Mouse (Mus musculus): ENCODE data around the gene Wfdc13. TPM values are rescaled to one million over a fixed set of nuclear protein-coding genes. Genes with fewer than 3 reads are reported as not detected.

Wfdc13 gene
- polyA plus RNA-seq, 1 experiment = not detected

DNA sequence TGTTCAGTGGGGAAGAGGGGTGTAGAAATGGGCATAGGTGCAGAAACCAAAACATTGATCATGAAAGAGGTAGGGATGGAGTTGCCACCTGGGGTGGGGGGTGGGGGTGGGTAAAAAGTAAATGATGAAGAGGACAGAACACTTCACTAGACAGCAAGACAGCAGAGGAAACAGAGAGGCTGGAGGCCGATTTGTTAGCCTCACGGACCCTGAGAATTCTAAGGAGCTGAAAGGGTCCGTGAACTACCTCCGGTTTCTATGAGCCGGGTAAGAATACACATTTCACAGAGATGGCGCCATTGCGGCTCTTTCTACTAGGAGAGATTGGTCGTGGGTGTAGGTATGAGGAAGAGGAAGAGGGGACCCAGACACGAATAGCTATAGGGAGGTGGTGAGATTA lies 28.4 kb upstream of the Wfdc13 start, which contains the start of gene Wfdc9:
Gene Wfdc9 (minus strand): TSS at position 101 of the 400 bp plus-strand sequence.
- Histone ChIP-seq H3K27ac (ENCODE audit: control insufficient read depth, insufficient read depth, low read length) (no peak within 1 kb of the TSS), H3K36me3 (ENCODE audit: control insufficient read depth, insufficient read depth, low read length) (no peaks in the 10 kb centered on the region), H3K4me1 (replicated peaks; ENCODE audit: control insufficient read depth, insufficient read depth, low read length) (no peaks in the 10 kb centered on the region), H3K4me3 (ENCODE audit: control insufficient read depth, insufficient read depth, low read length) (no peak within 1 kb of the TSS), H3K27me3 (ENCODE audit: control insufficient read depth, insufficient read depth, low read length) (no peaks in the 10 kb centered on the region)
- no peak for DNase-seq
- TF ChIP-seq CTCF (IDR thresholded peaks at IDR 0.05; ENCODE audit: borderline replicate concordance, control insufficient read depth, extremely low read depth, insufficient read depth, low read length, poor library complexity) = no peak
- no peak for TF ChIP-seq POLR2A (IDR thresholded peaks at IDR 0.05; ENCODE audit: control insufficient read depth, extremely low read depth, insufficient read depth, low read length, poor library complexity)
- 74% methylated on average over 9 of the region's 9 CpGs for whole genome bisulfite sequencing

GRCm38 (mm10) chr2:164664851-164665250 lies 20.1 kb upstream of the Wfdc13 start:
- WGBS = 93% methylated on average over 7 of the region's 7 CpGs
- Histone ChIP-seq H3K27ac (ENCODE audit: control insufficient read depth, insufficient read depth, low read length) (no peak overlapping the region), H3K36me3 (ENCODE audit: control insufficient read depth, insufficient read depth, low read length) (no peaks in the 10 kb centered on the region), H3K4me3 (ENCODE audit: control insufficient read depth, insufficient read depth, low read length) (no peak overlapping the region), H3K4me1 (replicated peaks; ENCODE audit: control insufficient read depth, insufficient read depth, low read length) (no peaks in the 10 kb centered on the region), H3K27me3 (ENCODE audit: control insufficient read depth, insufficient read depth, low read length) (no peaks in the 10 kb centered on the region)
- DNase-seq = no peak
- TF ChIP-seq POLR2A (IDR thresholded peaks at IDR 0.05; ENCODE audit: control insufficient read depth, extremely low read depth, insufficient read depth, low read length, poor library complexity) (no peak), CTCF (IDR thresholded peaks at IDR 0.05; ENCODE audit: borderline replicate concordance, control insufficient read depth, extremely low read depth, insufficient read depth, low read length, poor library complexity) (no peak)

- no peak overlapping the region for H3K27ac ChIP-seq (ENCODE audit: control insufficient read depth, insufficient read depth, low read length)
- H3K36me3 ChIP-seq (ENCODE audit: control insufficient read depth, insufficient read depth, low read length) = no peaks in the 10 kb centered on the region
- no peak overlapping the region for H3K4me3 ChIP-seq (ENCODE audit: control insufficient read depth, insufficient read depth, low read length)
- no peaks in the 10 kb centered on the region; the same call in 1 of the 2 replicates for H3K4me1 ChIP-seq (replicated peaks; ENCODE audit: control insufficient read depth, insufficient read depth, low read length)
- TF ChIP-seq CTCF (IDR thresholded peaks at IDR 0.05; ENCODE audit: borderline replicate concordance, control insufficient read depth, extremely low read depth, insufficient read depth, low read length, poor library complexity) = no peak
- TF ChIP-seq POLR2A (IDR thresholded peaks at IDR 0.05; ENCODE audit: control insufficient read depth, extremely low read depth, insufficient read depth, low read length, poor library complexity) = no peak
- DNase-seq = no peak
- no peaks in the 10 kb centered on the region for H3K27me3 ChIP-seq (ENCODE audit: control insufficient read depth, insufficient read depth, low read length)
- WGBS = 77% methylated on average over 5 of the region's 5 CpGs
Measured at GRCm38 (mm10) chr2:164670261-164670660, 14.6 kb upstream of the Wfdc13 start.

DNA sequence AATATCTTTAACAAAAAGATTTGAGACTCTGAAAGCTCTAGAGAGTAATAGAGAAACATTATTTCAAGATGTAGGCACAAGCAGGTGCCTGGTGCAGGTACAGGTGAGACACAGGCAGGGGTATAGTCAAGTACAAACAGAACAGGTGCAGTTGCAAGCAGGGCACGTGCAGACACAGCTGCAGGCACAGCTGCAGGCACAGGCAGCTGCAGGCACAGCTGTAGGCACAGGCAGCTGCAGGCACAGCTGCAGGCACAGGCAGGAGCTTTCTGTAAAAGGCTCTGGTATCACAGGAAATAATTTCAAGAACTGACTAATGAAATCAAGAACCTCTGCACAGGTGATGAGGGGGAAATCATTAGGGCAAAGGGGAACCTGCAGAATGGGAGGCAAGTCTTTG lies 14.0 kb upstream of the Wfdc13 start:
- Histone ChIP-seq H3K36me3 (ENCODE audit: control insufficient read depth, insufficient read depth, low read length) (no peaks in the 10 kb centered on the region), H3K4me1 (replicated peaks; ENCODE audit: control insufficient read depth, insufficient read depth, low read length) (no peaks in the 10 kb centered on the region; the same call in 1 of the 2 replicates), H3K4me3 (ENCODE audit: control insufficient read depth, insufficient read depth, low read length) (no peak overlapping the region), H3K27me3 (ENCODE audit: control insufficient read depth, insufficient read depth, low read length) (no peaks in the 10 kb centered on the region), H3K27ac (ENCODE audit: control insufficient read depth, insufficient read depth, low read length) (no peak overlapping the region)
- TF ChIP-seq POLR2A (IDR thresholded peaks at IDR 0.05; ENCODE audit: control insufficient read depth, extremely low read depth, insufficient read depth, low read length, poor library complexity) (no peak), CTCF (IDR thresholded peaks at IDR 0.05; ENCODE audit: borderline replicate concordance, control insufficient read depth, extremely low read depth, insufficient read depth, low read length, poor library complexity) (no peak)
- no peak for DNase-seq
- WGBS = 30% methylated on average over 1 of the region's 1 CpGs

GRCm38 (mm10) chr2:164673987-164674386 lies 10.9 kb upstream of the Wfdc13 start, which contains the start of gene Wfdc11:
Wfdc11 (minus strand) TSS chr2:164674087.
- 63% methylated on average over 7 of the region's 7 CpGs for WGBS
- no peak for DNase-seq
- no peaks in the 10 kb centered on the region; the same call in 1 of the 2 replicates for H3K4me1 ChIP-seq (replicated peaks; ENCODE audit: control insufficient read depth, insufficient read depth, low read length)
- no peaks in the 10 kb centered on the region for H3K27me3 ChIP-seq (ENCODE audit: control insufficient read depth, insufficient read depth, low read length)
- H3K27ac ChIP-seq (ENCODE audit: control insufficient read depth, insufficient read depth, low read length) = no peak within 1 kb of the TSS
- no peak for TF ChIP-seq CTCF (IDR thresholded peaks at IDR 0.05; ENCODE audit: borderline replicate concordance, control insufficient read depth, extremely low read depth, insufficient read depth, low read length, poor library complexity)
- TF ChIP-seq POLR2A (IDR thresholded peaks at IDR 0.05; ENCODE audit: control insufficient read depth, extremely low read depth, insufficient read depth, low read length, poor library complexity) = no peak
- no peak within 1 kb of the TSS for H3K4me3 ChIP-seq (ENCODE audit: control insufficient read depth, insufficient read depth, low read length)
- no peaks in the 10 kb centered on the region for H3K36me3 ChIP-seq (ENCODE audit: control insufficient read depth, insufficient read depth, low read length)

DNA sequence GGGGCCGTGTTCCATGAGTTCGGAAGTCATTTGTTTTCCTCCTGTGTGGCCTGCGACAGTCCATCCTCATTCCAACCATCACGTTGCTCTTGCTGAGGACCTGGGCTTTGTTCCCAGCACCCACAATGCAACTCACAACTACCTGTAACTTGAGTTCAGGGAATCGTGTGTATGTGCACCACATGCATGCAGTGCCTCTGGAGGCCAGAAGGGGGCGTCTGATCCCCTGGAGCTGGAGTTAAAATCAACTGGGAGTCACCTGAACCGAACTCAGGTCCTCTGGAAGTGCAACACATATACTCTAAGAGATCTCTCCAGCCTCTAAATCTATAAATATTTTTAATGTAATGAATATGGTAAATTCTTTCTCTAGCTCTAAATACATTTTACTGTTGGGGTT lies 8.8 kb upstream of the Wfdc13 start:
- Histone ChIP-seq H3K36me3 (ENCODE audit: control insufficient read depth, insufficient read depth, low read length) (no peaks in the 10 kb centered on the region), H3K27ac (ENCODE audit: control insufficient read depth, insufficient read depth, low read length) (no peak overlapping the region), H3K27me3 (ENCODE audit: control insufficient read depth, insufficient read depth, low read length) (no peaks in the 10 kb centered on the region), H3K4me3 (ENCODE audit: control insufficient read depth, insufficient read depth, low read length) (no peak overlapping the region), H3K4me1 (replicated peaks; ENCODE audit: control insufficient read depth, insufficient read depth, low read length) (peaks cover 8% of the 10 kb centered on the region)
- WGBS = 84% methylated on average over 7 of the region's 7 CpGs
- TF ChIP-seq POLR2A (IDR thresholded peaks at IDR 0.05; ENCODE audit: control insufficient read depth, extremely low read depth, insufficient read depth, low read length, poor library complexity) = no peak
- TF ChIP-seq CTCF (IDR thresholded peaks at IDR 0.05; ENCODE audit: borderline replicate concordance, control insufficient read depth, extremely low read depth, insufficient read depth, low read length, poor library complexity) = no peak
- no peak for DNase-seq
